Mouse (Mus musculus) ES-Bruce4 (cell line): ENCODE data around the gene Lmbrd1.

Experiments used
- CTCF ChIP-seq: IDR thresholded peaks from one replicate; pipeline ENCODE4 v1.8.1; 2011; ENCODE audit warnings: low read depth, low read length
- EP300 ChIP-seq: IDR thresholded peaks from 2 replicates; pipeline ENCODE4 v1.6.1; 2011; ENCODE audit warnings: low read depth, low read length; ENCODE audit not compliant: insufficient read depth
- POLR2A ChIP-seq: IDR thresholded peaks from one replicate; pipeline ENCODE4 v1.8.1; 2011; ENCODE audit warnings: low read length; ENCODE audit not compliant: insufficient read depth

- no peak for TF ChIP-seq CTCF
- no peak for TF ChIP-seq POLR2A
- no peak for TF ChIP-seq EP300
Observed at GRCm38 (mm10) chr1:24719621-24720020, 41.2 kb downstream of the Lmbrd1 start.
